Mouse (Mus musculus) liver, embryonic 14.5 days (tissue): ENCODE measurements around the gene Prrt2. TPM values are rescaled to one million over a fixed set of nuclear protein-coding genes. Genes with fewer than 3 reads are reported as not detected.
A peak's percentile ranks its signal among the peaks of the same experiment; 100 is the strongest.

Experiments
- ATAC-seq: fragments of 200-750 bp; cut with Nextera tagmentation; 2 replicates; pipeline ENCODE4 v1.8.0; 2017; ENCODE audit warnings: moderate number of reproducible peaks, mild to moderate bottlenecking, moderate library complexity; ENCODE audit not compliant: insufficient read depth
- DNase-seq, 3 experiments: peaks; one replicate each; pipeline ENCODE4 v3.0.0-alpha.2; 2012 to 2013; ENCODE audit warnings: low read depth in 3 of 3, low spot score in 3 of 3
- H3K27ac ChIP-seq: fragments of 300-500 bp; sonication (generic); 2 replicates; pipeline ENCODE4 v1.5.1; 2014; ENCODE audit warnings: moderate library complexity, mild to moderate bottlenecking, control low read depth, inconsistent platforms
- H3K27me3 ChIP-seq: fragments of 300-500 bp; sonication (generic); 2 replicates; pipeline ENCODE4 v1.6.1; 2014; ENCODE audit warnings: mild to moderate bottlenecking, low read length, moderate library complexity; ENCODE audit not compliant: control insufficient read depth, insufficient read depth
- H3K36me3 ChIP-seq: fragments of 300-500 bp; sonication (generic); replicated peaks from 2 replicates; pipeline ENCODE4 v1.6.1; 2014; ENCODE audit warnings: low read depth; ENCODE audit not compliant: control insufficient read depth, insufficient read depth
- H3K4me1 ChIP-seq, 2 experiments: fragments of 200-500 bp in 1 of 2; fragments of 300-500 bp in 1 of 2; sonication (generic) in 1 of 2; replicated peaks; 2 replicates each; pipeline ENCODE4 v1.6.1; 2012 to 2014; ENCODE audit warnings: antibody characterized with exemption in 1 of 2, inconsistent platforms in 1 of 2, low read length in 1 of 2; ENCODE audit not compliant: control insufficient read depth in 2 of 2, insufficient read depth in 2 of 2
- H3K4me2 ChIP-seq: fragments of 300-500 bp; sonication (generic); 2 replicates; pipeline ENCODE4 v1.6.1; 2014; ENCODE audit warnings: low read depth, mild to moderate bottlenecking, control low read depth, moderate library complexity
- H3K4me3 ChIP-seq, 2 experiments: fragments of 200-500 bp in 1 of 2; fragments of 300-500 bp in 1 of 2; sonication (generic) in 1 of 2; 2 replicates each; pipeline ENCODE4 v1.5.1; 2012 to 2014; ENCODE audit warnings: low read depth in 2 of 2, low read length in 2 of 2, mild to moderate bottlenecking in 2 of 2, control low read depth in 1 of 2, inconsistent platforms in 1 of 2, moderate library complexity in 1 of 2; ENCODE audit not compliant: insufficient read depth in 1 of 2
- H3K9ac ChIP-seq: fragments of 300-500 bp; sonication (generic); replicated peaks from 2 replicates; pipeline ENCODE4 v1.6.1; 2014; ENCODE audit warnings: mild to moderate bottlenecking, control low read depth, moderate library complexity
- H3K9me3 ChIP-seq: fragments of 300-500 bp; sonication (generic); 2 replicates; pipeline ENCODE4 v1.6.1; 2016; ENCODE audit warnings: low read length, mixed read lengths; ENCODE audit not compliant: control insufficient read depth
- CTCF ChIP-seq: IDR thresholded peaks from 2 replicates; pipeline ENCODE4 v1.5.1; 2016; ENCODE audit warnings: antibody characterized with exemption, low read depth, control low read depth
- EP300 ChIP-seq: IDR thresholded peaks from 2 replicates; pipeline ENCODE4 v1.6.1; 2016; ENCODE audit warnings: antibody characterized with exemption, low read depth
- WGBS: fragments of 180-500 bp; shearing (Covaris S2); extraction: QIAGEN DNeasy Blood & Tissue Kit; methylation state at CpG from one replicate; pipeline ENCODE4 v1.1.7; 2014; ENCODE audit not compliant: insufficient replicate concordance; 5-methylcytosine and 5-hydroxymethylcytosine counted together
- polyA plus RNA-seq, 2 experiments: library from polyadenylated mRNA; depleted of rRNA in 1 of 2; stranded (reverse) in 1 of 2; unstranded in 1 of 2; fragments of >200 nt; fragmentation: Nextera tagmentation in 1 of 2; extraction: Ambion mirVana in 1 of 2; gene quantifications; 2 replicates each; pipeline versions ENCODE4 v1.2.1 to v1.2.3; 2012 to 2014

The Prrt2 gene
- polyA plus RNA-seq, 2 experiments = 0.08 to 0.41 TPM

GRCm38 (mm10) chr7:127016971-127017949 lies 3.8 kb downstream of the Prrt2 start, which contains the start of gene Pagr1a:
Pagr1a (minus strand) TSS chr7:127017352.
- peak within 1 kb of the TSS; percentile 80 to 93 for H3K4me3 ChIP-seq
- no peaks in the 10 kb centered on the region for H3K9me3 ChIP-seq
- peak within 1 kb of the TSS; percentile 79 for H3K27ac ChIP-seq
- 5% methylated on average over 39 of the region's 39 CpGs for WGBS
- peak within 1 kb of the TSS; percentile 98 for H3K4me2 ChIP-seq
- no peak for TF ChIP-seq EP300
- peak; percentile 94 for TF ChIP-seq CTCF
- ATAC-seq (peak; percentile 85), DNase-seq (peak; percentile 100)
- H3K27me3 ChIP-seq = no peaks in the 10 kb centered on the region
- H3K9ac ChIP-seq = peak within 1 kb of the TSS; percentile 83
- peaks cover 9 to 24% of the 10 kb centered on the region in 2 experiments for H3K4me1 ChIP-seq
- peaks cover 7% of the 10 kb centered on the region for H3K36me3 ChIP-seq

- peaks cover 5% of the 10 kb centered on the region for H3K36me3 ChIP-seq
- H3K9me3 ChIP-seq = no peaks in the 10 kb centered on the region
- DNase-seq = peak in 1 of 3 experiments; percentile 37
- H3K9ac ChIP-seq = peak overlapping the region; percentile 83
- TF ChIP-seq EP300 = no peak
- TF ChIP-seq CTCF = no peak
- H3K4me1 ChIP-seq = peaks cover 5 to 18% of the 10 kb centered on the region in 2 experiments; a peak in 3 of 4 replicates
- ATAC-seq = peak; percentile 67
- peak overlapping the region; percentile 98 for H3K4me2 ChIP-seq
- peak overlapping the region; percentile 80 to 93 for H3K4me3 ChIP-seq
- under 1% methylated on average over 22 of the region's 22 CpGs for WGBS
- H3K27ac ChIP-seq = peak overlapping the region; percentile 79
- no peaks in the 10 kb centered on the region for H3K27me3 ChIP-seq
Measured at GRCm38 (mm10) chr7:127016486-127016938, 4.5 kb downstream of the Prrt2 start.

- peaks cover 5 to 15% of the 10 kb centered on the region in 2 experiments; a peak in 3 of 4 replicates for H3K4me1 ChIP-seq
- DNase-seq (no peak), ATAC-seq (no peak)
- peak within 1 kb of the TSS; percentile 83 for H3K9ac ChIP-seq
- TF ChIP-seq CTCF = no peak
- TF ChIP-seq EP300 = no peak
- H3K4me2 ChIP-seq = peak within 1 kb of the TSS; percentile 98
- H3K27ac ChIP-seq = peak within 1 kb of the TSS; percentile 79
- H3K36me3 ChIP-seq = peaks cover 5% of the 10 kb centered on the region
- no peaks in the 10 kb centered on the region for H3K27me3 ChIP-seq
- peak within 1 kb of the TSS; percentile 80 to 93 for H3K4me3 ChIP-seq
- H3K9me3 ChIP-seq = no peaks in the 10 kb centered on the region
Measured at GRCm38 (mm10) chr7:127016481-127016485, 4.7 kb downstream of the Prrt2 start, which contains the start of gene Pagr1b. Pagr1b (minus strand) TSS chr7:127016484.

- Histone ChIP-seq H3K27ac (peak overlapping the region; percentile 79), H3K4me1 (peaks cover 5 to 14% of the 10 kb centered on the region in 2 experiments; a peak in 3 of 4 replicates), H3K27me3 (no peaks in the 10 kb centered on the region), H3K36me3 (peaks cover 5% of the 10 kb centered on the region), H3K9me3 (no peaks in the 10 kb centered on the region), H3K4me3 (peak overlapping the region; percentile 80 to 93), H3K9ac (peak overlapping the region; percentile 83), H3K4me2 (peak overlapping the region; percentile 98)
- TF ChIP-seq CTCF (no peak), EP300 (no peak)
- DNase-seq (peak; percentile 56 to 65 (median 62)), ATAC-seq (peak; percentile 47)
- 3% methylated on average over 10 of the region's 10 CpGs for WGBS
Measured at GRCm38 (mm10) chr7:127016081-127016480, 4.9 kb downstream of the Prrt2 start.

- no peak for ATAC-seq
- H3K27ac ChIP-seq = no peak overlapping the region
- DNase-seq = no peak
- no peak overlapping the region for H3K4me3 ChIP-seq
- H3K4me2 ChIP-seq = peak overlapping the region; percentile 75
- no peaks in the 10 kb centered on the region for H3K9me3 ChIP-seq
- H3K27me3 ChIP-seq = no peaks in the 10 kb centered on the region
- H3K9ac ChIP-seq = no peak overlapping the region
- no peak for TF ChIP-seq CTCF
- 86% methylated on average over 12 of the region's 12 CpGs for WGBS
- H3K4me1 ChIP-seq = peaks cover 5 to 14% of the 10 kb centered on the region in 2 experiments; a peak in 3 of 4 replicates
- H3K36me3 ChIP-seq = peaks cover 5% of the 10 kb centered on the region
Measured at GRCm38 (mm10) chr7:127014993-127015392, 6.0 kb downstream of the Prrt2 start.
